Mouse (Mus musculus): ENCODE data around the gene Amph.
"Not testable (repeated sequence)": the region's sequence is repeated elsewhere in the genome, so short reads cannot be mapped to it uniquely, and the experiment has no call there.

Amph gene

DNA sequence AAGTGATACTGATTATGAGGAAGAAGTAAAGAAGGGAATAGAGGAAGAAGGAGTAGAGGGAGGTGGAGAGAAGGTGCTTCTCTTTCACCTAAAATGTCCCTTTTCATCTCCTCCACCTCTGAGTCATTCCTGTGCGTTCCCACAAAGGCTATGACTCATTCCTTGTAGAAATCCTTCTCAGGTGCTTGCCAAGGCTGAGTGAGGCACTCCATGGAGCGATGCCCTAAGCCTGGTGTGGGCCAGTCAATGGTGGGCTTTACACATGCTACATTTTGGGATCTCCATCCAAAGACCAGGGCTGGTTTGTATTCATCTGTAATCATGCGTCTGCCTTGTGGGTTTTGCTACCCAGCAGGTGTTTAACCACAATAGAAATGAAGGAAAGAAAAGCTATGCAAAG, 78.9 kb downstream of the Amph start:
- DNase-seq = no peak

DNA sequence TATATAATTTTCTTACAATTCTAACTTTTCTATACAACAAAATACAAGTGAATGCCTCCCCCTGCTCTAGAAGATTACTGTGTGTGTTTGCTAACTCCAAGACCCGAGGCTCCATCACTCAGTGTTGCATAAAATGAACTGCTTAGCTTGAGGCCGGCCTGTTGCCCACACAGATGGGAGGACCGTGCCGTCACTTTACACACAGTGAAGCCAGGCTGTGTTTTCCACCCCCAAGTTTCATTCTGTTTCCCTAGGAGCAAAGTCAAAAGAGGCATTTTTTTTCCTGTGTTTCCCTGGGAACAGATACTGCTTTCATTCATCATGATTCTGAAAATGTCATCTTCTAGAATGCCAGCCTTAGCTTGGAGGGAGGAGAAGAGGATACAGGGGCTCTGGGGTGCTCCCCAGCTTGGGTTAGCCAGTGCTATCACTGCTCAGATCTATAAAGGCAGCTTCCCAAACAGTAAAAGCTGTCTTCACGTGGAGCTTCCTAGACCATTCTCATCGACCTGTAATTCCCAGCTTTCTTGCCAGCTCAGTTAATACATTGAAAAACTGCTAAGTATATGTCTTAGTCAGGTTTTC, 79.9 kb downstream of the Amph start:
- DNase-seq = no peak

DNA sequence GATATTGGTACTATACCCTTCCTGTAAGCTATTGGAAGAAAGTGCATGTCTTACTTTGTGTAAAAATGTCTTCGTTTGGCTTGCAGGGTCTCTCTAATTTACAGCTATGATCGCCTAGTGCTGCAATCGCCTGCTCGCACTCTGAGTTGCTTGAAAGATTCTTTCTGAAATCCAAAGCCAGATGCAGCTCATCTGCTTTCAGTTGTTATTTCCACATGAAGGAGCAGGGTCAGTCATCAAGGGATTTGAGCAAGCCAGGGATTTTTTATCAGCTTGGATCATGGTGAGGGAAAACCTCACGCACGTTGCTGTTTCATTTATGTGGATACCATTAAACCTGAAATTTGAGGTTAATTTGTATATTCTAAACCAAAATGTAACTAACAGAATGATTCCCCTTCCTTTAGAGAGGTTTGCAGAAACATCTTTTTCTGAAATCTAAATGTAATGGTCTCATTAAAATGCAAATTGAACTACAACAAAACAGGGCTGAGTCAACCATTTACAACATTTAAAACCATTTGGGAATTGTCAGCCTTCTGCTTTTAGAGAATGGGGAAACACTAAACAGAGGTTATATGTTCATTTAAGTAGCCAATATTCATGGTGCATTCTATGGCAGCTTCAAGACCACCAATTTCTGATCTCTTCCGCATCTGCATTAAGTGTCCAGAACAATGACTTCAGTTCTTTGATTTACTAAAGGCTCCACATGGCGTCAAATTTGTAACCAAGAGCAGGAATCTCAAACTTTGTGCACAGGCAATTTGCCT, 84.1 kb downstream of the Amph start:
- DNase-seq = no peak

DNA sequence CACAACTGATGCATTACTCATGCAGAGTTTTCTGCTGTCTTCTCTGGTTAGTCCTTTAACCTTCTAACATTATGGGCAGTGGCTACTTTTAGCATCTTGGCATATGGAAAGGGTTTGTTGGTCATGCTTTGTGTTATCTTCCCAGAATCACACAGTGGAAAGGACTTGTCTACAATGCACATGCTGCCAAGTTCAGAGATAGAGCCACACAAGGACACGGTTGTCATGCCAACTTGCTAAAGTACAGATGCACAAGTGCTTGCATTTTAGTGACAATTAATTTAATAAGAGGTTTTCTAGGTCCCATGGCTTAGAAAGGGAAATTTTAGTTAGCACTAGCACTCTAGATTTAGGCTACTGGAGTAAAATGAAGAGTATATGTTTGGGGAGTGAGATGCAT, 104.1 kb downstream of the Amph start:
- no peak for DNase-seq

DNA sequence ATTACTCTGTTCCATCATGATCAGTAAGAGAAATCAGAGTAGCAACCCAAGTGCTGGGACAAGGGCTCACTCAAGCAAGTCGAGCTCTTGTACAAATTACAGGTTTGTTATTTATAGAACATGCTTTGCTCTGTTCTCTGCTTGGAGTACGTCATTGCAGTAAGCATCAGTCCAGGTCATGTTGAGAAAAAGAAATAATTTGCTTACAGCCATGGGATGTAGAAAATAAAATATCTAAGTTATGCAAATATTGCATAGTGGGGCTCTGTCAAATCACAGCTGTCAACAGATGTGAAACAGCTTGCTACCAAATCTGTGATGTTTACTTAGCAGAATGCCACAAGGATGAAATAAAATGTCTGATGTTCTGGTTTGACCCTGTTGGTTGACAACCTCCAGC, 106.5 kb downstream of the Amph start:
- no peak for DNase-seq

DNA sequence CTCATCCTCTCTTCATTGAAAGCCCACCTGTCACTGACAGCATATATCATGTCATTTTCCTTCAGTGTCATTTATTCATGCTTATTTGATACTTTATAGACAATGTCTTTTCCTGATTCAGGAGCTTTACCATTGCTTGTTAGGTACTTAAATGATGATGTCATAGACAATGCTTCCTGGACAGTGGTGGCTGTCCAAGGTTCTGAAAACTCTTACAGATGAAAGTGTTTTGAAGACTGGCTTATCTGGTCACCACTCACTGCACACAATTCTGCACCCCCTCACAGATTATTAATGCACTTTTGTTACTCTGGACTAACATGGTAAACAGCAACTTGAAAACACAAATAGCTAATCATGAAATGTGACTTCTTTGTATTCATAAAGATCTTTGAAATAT, 124.3 kb downstream of the Amph start:
- DNase-seq = peak; percentile 16

DNA sequence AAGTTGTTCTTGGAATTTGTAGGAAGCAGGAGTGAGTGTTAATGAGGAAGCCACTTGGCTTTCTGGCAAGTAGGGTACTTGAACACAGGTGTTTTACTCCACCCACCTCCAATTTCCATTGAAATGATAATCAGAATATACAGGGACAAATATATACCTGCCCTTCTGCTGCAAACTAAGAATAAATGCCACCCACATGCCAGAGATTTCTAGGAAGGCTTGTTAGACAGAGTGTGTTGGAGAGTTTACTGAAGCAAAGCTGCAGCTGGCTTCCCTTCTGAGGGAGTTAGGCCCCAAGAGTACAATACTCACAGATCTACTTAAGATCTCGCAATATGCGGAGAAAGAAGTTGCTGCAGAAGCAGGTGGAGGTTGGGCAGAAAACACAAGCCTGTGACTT, 129.4 kb downstream of the Amph start:
- no peak for DNase-seq

DNA sequence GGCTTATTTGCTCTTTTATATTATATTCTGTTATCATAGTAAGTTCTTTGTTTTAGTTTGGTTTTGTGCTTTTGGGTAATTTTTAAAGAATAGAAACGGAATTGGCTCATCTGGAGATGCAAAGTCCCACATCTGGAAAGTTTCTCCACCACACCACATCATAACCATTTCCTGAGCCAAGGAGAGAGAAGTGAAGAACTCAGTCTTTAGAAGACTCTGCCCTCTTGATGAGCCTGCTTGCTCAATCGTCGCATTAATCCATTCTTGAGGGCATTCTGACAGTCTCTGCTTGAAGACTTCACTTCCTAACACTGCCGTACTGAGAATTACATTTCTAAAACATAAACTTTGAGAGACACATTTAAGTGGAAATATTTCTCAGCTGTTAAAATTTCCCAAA, 133.9 kb downstream of the Amph start:
- DNase-seq = no peak

DNA sequence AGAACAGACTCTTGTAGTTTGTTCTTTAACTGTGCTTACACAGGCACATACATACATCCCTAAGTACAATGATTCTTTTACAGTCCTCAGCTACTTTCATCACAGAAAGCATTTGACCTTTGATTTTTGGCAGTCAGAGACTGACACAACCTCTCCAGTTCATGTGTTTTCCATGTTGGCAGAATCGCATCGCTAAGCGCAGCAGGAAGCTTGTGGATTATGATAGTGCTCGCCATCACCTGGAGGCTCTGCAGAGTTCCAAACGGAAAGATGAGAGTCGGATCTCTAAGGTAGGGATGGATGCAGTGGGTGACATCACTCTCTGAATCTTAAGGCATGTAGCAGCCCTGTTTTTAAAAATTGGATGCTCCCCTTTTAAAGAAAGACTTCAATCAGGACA, 146.6 kb downstream of the Amph start:
- no peak for DNase-seq

DNA sequence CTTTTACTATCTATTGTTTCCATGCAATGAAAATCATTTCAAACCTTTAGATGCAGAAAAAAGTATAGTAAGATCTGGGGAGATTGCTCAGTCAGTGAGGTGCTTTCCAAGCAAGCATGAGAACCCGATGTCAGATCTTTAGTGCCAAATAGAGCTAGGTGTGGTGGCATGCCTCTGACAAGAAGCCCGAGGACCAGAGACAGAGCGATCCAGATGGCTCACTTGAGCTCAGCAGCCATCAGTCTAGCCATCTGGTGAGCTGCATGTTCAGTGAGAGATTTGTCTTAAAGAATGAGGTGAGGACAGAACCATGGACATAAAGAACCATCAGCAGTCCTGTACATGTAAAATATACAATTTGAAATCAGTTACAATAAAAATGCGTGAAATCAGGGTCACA, 149.1 kb downstream of the Amph start:
- no peak for DNase-seq

DNA sequence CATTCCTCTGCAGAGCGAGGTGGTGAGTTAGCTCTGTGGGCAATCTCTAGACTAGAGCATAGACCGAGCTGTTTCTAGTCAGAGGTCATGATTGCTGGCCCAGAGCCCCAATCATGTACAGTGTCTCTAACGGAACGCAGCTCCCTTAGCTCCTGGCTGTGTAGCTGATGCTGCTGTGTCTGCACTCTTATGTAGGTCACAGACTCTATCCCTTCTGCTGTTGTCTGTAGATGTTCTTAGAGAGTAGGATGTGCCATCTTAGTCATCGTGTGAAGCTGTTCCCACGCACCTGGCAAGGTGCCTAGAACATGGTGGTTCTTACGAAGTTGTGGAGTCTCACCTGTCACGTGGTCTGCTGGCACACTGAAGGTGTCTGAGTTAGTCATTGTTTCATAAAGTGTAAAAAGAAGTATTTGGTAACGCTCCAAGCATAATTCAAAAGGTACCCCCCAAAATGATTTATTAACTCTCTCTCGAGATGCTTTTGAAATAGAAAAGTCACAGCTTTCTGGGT, 153.9 kb downstream of the Amph start:
- DNase-seq = no peak

DNA sequence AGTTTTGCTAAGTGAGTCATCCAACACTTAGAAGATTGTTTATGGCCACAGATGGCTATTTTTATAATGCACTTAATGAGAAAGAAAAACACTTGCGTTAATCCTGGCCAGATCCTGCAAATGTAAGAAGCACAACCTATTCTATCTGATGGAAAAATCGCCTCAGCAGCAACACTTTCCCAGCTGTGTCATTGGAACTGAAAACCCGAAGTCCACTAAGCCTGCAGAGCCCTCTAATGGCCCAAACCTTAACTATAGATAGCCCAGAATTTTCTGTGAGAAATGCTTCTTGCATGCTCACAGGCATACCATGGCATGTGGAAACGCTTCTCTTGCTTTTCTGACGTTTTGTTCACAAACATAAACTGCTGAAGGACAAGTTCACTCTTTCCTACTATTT, 158.4 kb downstream of the Amph start:
- no peak for DNase-seq

DNA sequence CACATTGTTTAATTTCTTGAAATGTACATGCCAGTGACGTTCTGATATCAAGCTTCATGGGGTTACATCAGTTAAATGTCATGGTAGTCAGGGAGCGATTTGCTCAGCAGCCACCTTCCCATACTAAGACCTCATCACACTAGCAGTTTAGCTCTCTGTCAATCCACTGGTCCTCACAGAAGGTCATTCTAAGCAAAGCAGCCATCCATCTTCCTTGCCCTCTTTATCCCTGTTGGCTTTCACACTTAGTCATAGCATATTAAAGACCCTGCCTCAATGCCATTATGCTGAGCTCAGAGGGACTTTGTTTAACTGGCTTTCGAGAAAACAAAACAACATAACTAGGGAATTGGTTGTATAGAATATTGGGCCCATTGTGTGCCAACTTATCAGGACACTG, 161.3 kb downstream of the Amph start:
- no peak for DNase-seq

DNA sequence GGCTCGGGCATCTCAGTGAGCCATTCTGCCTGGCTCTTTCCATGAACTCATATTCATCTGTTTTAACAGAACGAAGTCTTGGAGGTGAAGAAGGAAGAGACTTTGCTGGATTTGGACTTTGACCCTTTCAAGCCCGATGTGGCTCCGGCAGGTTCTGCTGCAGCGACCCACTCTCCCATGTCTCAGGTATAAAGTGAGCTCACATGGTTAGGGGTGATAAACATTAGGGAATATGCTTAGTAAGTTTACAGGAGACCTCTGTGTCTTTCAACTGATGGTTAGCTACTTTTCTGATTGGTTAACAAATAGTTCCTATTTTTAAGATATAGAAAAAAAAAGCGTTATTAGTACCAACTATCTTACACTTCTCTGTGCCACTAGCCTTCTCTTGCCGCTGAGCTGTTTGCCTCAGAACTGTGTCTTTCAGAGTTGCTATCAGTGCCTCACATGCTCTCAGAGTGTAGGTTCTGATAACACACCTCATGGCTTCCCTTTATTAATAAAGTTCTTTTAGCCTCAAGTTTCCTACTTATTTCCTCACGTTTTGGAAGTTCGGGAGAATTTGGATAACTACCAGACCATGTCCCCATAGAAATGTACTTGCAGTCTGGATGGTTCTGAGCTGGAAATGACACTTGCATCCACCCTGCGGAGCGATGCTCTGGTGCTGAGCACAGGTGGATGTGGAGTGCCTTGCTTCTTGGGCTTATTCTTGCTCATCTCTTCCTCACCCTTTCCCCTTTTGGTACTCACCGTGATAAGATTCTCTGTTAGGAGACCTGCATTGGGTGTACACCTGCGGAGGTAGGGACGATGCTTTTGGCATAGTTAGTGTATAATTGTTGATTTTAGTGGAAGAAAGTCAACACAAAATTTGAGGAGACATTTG, 165.3 kb downstream of the Amph start:
- no peak for DNase-seq

DNA sequence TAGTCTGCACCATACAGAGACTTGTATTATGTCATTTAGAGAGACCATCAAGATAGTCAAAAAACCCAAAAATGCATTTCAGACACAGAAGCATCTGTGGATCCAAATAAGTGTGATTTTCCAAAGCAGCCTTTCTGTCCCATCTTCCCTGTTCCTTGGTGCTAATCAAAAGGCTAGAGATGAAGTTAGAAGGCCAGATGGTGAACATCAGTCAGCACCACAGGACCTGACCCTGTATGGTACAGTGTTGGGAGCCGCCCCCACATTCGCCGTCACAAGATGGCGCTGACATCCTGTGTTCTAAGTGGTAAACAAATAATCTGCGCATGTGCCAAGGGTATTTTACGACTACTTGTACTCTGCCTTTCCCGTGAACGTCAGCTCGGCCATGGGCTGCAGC, 166.8 kb downstream of the Amph start:
- not testable (repeated sequence) for DNase-seq

DNA sequence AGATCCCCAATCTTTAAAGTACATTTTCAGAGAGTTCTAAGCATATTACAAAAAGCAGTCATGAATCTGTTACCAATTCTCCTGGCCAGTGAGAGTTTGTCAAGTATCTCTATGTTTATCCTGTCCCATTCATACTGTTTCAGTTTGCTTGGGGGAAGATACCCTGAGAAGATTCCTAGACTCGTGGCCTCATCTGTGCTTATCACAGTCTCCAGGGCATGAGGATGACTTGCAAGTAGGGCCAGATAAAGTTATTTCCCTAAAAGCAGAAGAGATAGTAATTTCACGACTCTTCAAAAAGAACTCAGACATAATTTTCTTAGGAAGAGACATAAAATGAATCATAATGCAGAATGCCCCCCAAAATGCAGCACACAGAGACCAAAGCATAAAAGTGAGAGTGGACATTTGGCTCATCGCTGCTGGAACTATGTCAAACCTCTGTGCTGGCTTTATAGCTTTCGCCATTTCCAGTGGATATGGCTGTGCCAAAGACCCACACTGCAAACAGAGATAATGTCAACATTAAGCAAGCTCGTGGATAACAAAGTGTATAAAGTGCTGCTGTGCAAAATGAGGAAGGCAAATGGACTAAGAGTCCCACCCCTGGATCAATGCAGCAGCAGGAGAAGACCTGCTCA, 179.0 kb downstream of the Amph start:
- no peak for DNase-seq

DNA sequence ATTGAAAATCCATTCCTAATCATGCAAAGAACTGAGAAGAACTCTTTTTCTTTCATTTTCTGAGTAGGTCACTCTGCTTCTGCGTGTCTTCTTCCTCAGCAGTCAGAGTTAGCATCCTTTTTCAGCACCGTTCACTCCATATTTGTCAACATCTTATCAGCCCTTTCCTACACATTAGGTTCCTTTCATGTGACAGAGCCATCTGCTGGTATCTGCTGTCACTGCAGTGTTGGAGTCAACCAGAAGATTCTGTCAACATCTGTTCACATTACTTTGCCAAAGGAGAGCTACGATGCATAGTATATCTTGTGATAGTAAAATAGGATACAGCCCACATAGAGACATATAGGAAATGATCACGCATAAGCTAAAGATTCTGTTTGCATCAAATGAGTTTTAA, 185.8 kb downstream of the Amph start:
- DNase-seq = peak; percentile 53

DNA sequence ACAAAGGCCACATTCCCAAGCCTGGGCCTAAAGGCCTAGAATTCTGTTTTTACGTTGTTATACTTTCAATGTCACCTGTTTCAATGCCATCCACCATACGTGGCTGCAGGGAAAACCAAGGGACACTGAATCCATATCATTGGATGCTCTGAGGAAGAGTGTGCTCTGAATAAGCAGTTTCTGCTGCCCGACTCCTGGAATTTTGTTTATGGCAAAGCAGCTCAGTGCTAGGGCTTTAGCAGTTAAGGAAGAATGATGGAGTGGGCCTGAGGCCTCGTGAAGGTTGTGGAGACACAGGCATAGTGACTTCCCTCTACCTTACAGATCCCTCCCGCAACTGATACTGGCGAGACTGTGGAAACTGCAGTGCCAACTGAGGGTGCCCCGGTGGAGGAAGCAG, 189.2 kb downstream of the Amph start:
- DNase-seq = no peak

DNA sequence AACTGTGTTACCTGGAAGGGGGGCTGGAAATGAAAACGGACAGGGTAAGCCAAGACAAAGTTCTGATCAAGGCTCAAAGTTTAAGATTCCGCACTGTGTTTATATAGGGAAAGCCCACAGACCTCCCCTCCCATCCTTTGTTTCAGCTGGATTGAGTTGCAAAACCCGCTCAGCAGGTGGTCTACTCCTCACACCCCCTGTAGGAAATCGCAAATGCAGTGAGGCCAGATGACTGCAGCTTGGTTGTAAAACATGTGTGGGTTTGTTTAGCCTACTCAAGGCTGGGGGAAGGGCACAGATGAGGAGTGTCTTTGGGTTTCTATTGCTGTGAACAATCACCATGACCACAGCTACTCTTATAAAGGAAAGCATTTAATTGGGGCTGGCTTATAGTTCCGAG, 189.9 kb downstream of the Amph start:
- DNase-seq = no peak

DNA sequence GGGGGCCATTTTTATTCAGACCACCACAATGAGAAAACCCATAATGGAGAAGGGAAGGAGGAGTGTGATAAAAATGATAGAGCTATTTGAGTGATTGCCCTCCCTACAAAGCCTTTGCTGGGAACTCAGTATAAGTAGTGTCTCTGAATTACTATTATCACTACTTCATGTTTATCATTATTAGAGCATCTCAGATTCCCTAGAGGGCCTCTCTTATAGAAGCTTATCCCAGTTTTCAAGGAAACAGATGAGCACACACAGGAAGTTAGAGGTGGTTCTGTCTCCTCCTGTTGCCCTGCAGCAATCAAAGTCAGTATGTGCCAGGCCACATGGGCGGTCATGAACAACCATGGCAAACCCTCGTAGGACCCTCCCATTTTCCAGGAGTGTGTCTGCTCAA, 190.5 kb downstream of the Amph start:
- no peak for DNase-seq

DNA sequence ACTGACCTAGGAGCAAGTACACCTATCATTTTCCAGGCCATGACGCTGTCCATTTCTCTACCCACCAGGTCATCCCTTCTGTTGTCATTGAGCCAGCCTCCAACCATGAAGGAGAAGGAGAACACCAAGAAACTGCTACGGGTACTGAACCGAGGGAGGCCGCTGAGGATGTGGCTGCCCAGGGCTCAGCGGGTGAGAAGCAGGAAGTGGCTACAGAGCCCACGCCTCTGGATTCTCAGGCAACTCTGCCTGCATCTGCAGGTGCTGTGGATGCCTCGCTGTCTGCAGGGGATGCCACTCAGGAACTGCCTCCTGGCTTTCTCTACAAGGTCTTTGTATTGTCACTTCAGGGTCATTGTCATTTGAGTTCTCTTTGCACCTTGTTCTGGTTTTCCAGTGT, 191.1 kb downstream of the Amph start:
- no peak for DNase-seq

DNA sequence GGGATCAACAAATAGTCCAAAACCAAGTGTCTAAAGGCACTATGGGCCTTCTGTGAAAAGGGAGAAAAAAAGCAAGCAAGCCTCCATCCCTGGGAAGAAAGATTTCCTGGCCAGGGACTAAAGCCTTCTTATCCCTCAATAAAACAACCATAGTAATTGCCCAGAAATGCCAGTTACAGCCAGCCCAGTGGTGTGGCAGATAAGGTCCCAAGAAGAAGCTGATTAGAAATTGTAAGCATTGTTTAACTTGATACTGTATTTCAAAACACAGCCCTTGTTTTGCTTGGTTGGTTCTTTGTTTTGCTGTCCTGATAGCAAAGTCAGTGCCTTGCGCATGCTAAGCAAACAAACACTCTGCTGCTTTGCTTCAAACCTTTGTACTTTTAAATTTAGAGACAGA, 191.8 kb downstream of the Amph start:
- no peak for DNase-seq

DNA sequence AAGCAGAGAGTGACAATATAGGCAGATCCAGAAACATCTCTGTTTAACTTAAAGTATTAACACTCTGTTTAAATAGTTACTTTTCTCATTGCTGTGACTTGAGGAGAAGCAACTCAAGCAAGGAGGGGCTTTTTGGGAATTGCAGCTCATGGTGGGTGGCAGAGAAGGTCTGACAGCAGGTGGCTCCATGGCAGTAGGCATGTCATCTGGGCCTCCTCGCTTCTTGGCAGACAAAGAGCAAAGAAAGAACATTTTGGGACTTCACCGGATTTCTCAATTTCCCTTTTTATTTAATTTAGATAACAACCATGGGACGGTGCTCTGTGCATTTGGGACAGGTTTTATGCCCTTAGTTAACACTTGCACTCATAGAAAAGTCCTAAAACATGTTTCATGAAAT, 195.8 kb downstream of the Amph start:
- no peak for DNase-seq

Measured in kidney, postnatal 10 days (tissue).